Mouse (Mus musculus): Measurements from ENCODE around the gene Tmsb10. TPM values are rescaled to one million over a fixed set of nuclear protein-coding genes. Genes with fewer than 3 reads are reported as not detected.

The Tmsb10 gene
- total RNA-seq, 2 experiments from 2014 or later: 3,394 to 3,999 TPM

DNA sequence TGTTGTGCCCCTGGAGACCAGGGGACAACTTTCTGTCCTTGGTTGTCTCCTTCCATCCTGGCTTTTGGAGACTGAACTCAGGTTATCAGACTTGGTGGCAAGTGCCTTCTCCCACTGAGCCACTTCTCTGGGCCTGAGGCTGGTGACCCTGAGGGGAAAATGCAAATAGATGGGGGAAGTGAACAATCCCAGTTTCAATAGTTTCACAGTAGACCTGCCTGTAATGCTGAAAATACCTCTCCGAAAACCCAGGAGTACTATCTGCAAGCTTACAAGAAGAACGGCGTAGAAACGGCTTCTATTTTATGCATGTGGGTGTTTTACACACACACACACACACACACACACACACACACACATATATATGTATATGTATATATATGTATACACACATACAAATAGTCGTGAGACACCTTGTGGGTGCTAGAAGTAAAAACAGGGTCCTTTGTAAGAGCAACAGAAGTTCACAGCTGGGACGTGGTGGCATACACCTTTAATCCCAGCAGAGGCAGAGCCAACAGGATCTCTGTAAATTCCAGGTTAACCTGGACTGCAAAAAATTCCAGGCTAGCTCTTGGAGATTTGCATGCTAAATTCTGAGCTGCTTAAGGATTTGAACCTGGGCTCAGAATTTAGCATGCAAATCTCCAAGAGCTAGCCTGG, 44.3 kb downstream of the Tmsb10 start:
- no peak for ATAC-seq (ENCODE audit: poor library complexity, severe bottlenecking)

DNA sequence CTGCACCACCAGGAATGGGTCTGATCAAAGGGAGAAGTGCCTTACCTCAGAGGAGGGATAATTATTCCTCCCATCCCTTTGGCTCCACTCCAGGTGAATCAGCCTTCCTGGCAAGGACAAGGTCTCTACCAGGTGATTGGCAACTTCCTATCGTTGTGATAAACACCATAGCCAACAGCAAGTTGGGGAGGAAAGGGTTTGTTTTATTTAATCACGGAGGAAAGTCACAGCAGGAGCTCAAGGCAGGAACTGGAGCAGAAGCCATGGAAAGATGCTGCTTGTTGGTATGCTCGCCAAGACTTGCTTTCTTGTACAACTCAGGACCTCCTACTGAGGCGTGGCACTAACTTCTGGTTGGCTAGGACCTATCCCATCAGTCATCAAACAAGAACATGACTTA, 47.3 kb downstream of the Tmsb10 start:
- no peak for ATAC-seq (ENCODE audit: poor library complexity, severe bottlenecking)

Other genes starting within 250 kb of the Tmsb10 start
- 0.25 TPM in 1 of 2 replicates, not detected in the other for gene Tcf7l1, start 169.5 kb downstream of the Tmsb10 start, total RNA-seq (2015)
- not detected in 2 replicates for gene Tcf7l1, start 169.5 kb downstream of the Tmsb10 start, total RNA-seq (2017)
- gene Kcmf1, start 58.8 kb downstream of the Tmsb10 start, total RNA-seq (2015): 81.0 and 110 TPM in 2 replicates
- gene Kcmf1, start 58.8 kb downstream of the Tmsb10 start, total RNA-seq (2017): 100 and 110 TPM in 2 replicates